Mouse (Mus musculus): ENCODE results near the gene Bpi.
A peak's percentile ranks its signal among the peaks of the same experiment; 100 is the strongest.

The Bpi gene

DNA sequence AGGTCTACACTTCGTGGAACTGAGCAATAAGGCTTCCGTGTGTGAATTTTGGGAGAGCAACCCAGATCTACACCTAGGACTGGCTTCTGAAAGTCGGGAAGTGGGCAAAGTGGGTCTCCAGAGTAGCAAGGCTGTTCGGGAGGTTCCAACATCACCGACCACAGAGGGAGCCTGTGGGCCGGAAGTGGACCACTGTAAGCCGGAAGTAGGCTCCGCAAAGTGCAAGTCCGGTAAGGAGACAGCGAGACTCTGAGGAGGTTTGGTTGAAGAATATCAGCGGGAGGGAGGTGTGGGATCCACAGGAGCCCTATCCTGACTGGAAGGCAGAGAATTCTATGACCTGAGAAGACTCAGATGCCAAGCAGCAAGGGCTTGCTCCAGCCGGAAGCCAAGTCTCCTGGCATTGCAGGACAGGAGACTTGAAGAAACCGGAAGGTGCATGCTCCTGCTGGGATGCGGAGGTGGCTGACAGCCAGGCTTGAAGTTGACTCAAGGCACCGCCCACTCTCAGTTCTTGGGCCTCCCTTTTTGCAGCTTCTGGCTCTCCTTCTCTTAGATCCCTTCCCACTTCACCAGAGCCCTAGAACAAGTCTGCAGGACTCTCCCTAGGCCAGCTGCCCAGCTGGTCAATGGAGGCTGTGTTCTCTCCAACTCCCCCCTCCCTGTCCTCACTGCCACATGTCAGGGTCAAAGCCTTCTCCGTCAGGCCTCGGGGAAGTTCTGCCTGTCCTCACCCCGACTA is 14.6 kb upstream of the Bpi start:
- no peak for DNase-seq

DNA sequence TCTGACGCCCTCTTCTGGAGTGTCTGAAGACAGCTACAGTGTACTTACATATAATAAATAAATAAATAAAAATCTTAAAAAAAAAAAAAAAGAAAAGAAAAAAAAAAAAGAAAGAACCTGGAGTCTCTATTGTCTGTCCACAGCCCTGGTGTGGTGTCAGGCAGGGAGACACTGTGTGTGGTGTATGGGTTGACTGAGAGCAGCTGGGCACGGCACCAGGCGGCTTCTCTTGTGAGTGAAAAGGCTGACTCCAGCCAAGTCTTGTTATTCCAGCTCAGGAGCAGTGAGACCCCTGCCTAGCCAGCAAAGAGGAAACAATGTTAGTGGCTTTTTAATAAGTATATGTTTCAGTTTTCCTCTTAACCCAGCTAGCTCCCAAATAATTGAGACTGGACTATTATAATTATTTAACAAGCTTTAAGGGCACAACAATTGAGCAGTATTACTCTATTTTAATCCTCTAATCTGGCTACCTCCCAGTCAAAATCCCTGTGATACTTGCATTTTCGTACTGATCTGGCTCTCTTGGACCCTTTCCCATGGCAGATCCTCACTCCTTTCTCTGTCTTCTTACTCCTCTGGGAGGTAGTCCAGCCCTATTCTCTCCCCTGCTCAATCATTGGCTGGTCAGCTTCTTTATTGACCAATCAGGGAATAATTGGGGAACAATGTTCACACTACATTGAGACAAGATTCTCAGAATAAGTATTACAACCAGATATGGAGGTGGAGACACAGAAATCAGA is 12.6 kb upstream of the Bpi start:
- no peak for DNase-seq

DNA sequence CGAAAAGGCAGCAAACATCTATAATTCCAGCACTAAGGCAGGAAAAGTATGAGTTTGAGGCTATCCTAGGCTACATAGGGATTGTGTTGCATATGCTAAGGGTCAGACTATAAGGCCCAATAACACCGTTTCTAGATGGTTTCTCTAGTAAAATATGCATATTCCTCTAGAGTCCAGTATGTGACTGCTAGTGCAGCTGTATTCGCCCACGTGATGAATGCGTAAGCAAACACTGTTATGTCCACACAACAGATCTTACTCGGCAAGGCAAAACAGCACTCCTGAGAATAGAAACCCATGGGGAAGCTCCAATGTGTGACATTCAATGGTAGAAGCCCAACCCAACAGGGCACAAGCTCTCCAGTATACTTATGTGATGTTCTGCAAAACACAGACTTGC is 10.0 kb upstream of the Bpi start:
- DNase-seq = no peak

DNA sequence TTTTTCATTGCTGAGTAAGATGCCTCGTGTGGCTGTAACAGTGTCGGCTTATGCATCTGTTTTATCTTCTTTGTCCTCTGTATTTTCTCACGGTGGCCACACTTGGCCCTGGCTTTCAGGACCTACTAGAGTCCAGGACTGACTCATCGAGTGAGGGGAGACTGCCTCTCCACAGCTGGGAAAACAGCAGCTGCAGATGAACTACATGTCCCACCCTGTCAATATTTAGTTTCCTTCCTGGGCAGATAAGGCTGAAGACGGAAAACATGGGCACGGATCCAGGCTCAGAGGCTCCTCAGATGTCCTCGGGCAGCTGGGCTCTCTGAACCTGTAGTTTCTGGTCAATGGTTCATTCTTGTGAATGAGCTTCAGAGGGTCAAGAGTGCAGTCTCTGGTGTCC is 9.6 kb upstream of the Bpi start:
- no peak for DNase-seq

DNA sequence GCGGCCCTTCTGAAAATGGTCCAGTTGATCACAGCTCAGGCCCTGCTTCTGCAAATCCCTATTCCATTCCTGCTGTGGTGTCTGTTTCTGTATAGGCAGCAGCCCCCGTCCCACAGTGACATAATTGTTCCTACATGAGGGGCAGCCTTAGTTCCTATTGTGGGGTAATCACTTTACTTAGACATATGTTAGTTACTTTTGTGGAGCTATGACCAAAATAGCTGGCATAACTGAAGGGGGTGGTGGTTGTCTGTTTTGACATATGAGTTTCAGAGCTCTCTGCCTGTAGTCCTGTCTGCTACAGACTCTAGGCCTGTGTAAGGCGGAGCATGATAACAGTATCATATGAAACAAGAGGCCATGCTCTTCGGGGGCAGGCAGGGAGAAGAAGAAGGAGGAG is 7.3 kb upstream of the Bpi start:
- DNase-seq = no peak

DNA sequence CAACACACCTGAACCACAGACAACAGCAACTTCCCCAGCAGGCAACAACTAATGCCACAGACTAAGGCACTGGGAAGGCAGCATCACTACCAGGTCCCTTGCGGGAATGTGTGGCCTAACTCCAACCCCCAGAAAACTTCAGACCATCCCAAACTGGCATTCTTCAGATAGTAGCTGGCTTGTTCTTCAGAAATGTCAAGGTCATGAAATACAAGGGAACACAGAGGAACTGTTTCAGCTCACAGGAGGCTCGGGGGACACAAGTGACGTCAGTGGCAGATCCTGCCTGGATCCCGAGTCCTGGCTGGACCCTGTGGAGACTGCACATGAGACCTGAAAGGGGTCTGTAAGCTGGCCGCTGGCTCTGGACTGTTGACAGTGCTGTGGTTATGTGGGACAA is 4.1 kb upstream of the Bpi start:
- DNase-seq = no peak

DNA sequence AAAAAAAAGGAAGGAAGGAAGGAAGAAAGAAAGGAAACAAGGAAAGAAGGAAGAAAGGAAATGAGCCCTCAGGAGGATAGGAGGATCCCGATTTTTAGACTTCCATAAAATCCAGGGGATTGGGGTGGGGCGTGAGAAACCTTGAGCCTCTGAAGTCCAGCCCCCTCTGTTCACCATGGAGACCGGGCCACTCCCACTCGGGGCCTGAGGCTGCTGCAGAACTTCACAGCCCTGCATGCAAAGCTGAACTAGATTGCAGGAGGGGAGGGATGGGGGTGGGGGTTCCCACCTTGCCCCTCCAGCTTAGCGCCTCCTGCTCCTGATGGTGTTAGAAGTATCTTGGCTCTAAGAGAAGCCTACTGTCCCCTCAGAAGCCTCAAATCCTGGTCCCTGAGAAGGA is 1.0 kb upstream of the Bpi start:
- peak; percentile 59 for DNase-seq

DNA sequence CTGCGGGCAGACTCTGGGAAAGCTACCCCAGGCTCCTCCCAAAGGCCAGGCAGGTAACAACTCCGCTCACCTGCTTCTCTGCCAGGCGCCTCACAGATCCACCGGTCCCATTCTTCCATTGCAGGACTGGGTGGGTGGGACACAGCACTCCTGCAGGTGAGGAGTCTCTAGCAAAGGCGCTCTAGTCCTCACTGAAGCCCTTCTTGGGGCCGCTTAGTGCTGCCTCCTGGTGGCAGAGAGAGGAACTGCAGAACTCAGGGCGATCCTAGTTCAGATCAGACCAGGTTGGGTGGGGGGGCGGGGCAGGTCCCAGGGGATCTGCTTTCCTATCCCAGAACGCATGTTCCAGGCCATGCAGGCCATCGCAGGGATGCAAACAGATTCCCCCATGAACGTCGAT is 887 bp downstream of the Bpi start:
- DNase-seq = peak; percentile 76

DNA sequence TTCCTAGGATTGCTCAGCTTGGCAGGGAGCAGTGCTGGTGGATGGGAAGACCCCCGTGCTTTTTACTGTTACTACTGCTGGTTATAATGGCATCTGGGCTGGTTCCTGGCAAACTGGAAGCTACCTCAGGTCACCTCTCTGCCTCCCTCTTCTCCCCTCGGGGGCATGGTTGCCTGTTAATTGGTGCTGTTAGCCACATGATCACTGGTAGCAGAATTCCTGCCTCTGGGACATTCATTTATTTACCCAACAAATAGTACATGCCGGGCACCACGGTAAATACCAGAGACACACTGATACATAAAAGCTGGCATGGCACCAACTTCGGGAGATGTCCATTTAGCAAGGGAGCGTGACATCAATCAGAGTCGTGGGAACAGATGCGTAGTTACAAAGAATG is 1.6 kb downstream of the Bpi start:
- no peak for DNase-seq

DNA sequence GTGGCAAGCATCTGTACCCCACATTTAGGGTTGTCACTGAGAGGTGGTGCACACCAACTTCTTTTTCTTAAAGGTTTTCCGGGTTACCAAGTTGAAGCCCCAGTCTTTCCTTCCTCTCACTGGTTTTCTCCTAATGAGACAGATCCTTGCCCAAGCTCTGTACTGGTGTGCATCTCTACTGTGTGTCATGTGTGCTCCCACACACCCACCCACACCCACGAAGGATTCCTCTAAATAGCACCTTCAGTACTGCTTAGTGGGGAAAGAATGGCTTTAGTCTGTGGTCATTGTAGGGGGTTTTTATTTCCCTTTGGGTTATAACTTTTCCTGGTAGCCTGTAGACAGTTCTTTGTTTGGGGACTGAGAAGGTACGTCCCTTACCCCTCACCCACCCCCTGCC is 7.0 kb downstream of the Bpi start:
- no peak for DNase-seq

DNA sequence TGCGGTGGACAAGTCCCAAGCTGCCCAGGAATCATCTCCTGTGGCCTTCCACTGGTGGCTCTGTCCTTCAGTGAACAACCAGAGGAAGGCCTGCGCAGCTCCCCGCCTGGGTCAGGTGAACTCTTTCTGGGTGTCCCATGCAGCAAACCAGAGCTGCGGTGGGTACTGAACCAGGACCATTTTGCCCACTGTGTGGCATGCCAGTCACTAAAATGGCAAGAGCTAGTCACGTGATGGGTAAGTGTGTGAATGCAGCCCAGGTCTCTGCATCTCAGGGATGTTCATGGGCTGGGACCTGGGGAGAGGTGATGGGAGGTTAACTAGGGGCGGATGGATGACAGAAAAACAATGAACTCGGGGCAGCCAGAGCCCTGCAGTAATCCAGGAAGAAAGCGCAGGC is 12.1 kb downstream of the Bpi start:
- DNase-seq = no peak

DNA sequence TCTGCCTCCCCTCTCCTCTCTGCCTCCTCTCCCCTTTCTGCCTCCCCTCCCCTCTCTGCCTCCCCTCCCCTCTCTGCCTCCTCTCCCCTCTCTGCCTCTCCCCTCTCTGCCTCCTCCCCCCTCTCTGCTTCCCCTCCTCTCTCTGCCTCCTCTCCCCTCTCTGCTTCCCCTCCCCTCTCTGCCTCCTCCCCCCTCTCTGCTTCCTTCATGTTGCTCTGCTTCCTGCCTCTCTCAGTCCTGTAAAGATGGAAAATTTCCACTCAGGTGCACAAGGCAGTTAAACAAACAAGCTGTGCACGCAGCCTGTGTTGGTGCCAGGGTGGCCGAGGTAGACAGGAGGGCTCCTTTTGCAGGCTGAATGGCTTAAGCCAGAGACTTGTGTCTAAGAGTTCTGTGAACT is 15.8 kb downstream of the Bpi start:
- peak; percentile 32 for DNase-seq

DNA sequence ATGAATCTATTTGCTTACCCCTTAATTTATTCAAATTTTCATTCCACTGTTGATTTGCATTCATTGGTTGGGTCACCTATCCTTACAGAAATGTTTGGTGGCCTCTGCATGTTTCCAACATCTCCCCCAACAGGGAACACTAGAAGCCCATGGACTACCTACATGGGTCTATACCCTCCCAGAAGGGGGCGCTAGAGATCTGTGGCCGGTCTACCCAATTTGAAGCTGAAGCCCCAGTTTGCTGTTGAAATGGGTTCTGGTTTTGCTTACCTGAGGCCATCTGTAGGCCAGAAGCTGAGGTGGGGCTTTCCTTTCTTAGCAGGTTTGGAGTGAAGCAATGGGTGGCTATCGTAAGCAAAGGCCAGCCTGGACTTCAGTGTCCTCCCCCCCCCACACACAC is 17.5 kb downstream of the Bpi start:
- no peak for DNase-seq

DNA sequence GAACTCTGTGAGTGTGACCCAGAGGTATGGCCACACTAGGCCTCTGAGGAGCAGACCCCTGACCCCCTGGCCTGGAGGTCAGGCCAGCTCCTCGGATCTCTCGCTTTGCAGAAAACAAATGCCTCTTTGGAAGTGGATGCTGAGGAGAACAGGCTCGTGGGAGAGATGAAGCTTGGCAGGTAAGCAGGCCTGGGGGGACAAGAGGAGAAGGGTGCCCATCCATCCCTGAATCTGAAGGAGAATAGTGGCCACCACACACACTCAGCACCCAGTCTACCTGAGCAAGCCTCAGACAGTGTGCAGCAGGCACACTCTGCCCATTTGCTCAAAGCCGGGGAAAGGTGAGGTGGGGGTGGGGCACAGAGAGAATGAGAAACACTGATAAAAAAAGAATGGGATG is 17.9 kb downstream of the Bpi start:
- no peak for DNase-seq

DNA sequence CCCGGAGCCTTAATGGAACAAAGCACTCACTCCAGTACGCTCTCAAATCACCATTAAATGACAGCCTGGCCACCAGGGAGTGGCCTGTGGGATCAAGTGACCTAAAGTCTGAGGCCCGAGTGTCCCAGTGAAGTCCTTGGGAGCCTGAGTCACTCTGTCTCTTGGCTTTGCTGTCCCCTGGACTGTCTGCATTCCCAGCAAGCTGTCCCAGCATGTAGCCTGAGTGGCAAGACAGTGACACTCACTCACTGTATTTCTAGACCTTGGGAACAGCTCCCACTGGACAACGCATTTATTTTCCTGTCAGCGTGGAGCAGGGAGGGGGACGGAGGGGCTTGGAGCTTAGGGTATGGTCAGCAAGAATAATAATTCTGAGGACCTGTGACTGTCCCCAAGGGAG is 18.6 kb downstream of the Bpi start:
- no peak for DNase-seq

DNA sequence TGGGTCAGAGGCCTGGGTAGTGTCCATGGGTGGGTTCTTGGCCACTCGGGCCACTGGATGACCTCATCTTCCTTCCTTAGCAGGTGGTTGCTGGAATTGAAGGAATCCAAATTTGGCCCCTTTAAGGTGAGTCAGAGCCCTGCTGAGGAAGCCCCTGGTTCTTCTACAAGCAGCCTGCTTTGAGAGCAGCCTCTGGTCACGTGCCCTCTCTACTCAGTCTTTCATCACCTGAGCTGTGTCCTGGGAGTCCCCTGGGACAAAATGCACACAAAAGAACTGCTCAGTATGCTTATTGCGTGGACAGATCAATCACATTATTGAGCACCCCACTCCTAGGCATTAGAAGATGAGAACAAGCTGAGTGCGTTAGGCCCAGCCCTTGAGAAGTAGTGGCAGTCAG is 19.0 kb downstream of the Bpi start:
- no peak for DNase-seq

DNA sequence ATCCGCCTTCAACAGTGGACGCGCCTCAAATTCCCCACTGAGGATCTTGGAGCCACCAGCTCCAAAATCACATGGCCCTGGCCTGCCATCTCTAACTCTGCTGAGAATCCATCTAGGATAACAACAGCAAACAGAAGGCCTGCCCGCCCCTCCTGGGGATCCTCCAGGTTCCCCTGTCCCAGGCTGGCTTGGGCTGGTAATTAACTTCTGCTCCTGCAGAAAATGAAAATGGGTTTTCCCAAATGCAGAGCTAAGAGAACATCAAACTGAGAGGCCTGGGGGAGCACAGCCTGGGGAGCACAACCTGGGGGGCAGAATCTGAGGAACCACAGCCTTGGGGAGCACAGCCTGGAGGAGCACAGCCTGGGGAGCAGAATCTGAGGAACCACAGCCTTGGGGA is 21.8 kb downstream of the Bpi start:
- no peak for DNase-seq

DNA sequence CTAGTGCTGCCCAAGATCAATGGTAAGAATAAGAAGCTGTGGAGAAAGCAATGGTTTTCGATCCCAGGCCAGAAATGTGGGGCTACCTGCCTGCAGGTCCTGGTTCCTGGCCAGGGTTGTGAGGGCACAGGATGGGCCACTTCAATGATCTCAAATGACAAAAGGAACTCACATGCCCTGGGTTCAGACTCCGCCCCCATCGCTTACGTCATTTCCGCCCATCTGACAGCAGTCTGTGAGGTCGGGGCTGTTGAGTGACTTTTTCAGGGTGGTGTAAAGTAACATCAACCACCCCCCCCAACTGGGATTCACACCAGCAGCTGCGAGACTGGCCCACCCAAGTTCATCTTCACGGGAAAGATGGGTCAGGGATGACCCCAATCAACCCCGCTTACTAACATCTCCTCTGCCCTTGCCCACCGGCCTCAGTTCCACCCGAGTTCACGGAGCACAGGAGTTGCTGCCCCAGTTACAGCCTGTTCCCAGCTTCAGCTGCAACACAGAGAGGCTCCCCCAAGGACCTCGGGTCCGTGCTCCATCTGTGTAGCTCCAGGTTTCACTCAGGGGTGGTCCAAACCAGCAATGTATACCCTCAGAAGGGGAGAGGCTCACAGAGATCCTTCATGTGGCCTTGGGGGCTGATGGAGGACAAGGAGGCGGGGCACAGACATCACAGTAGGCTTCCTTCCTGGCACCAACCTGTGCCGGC is 23.8 kb downstream of the Bpi start:
- no peak for DNase-seq

DNA sequence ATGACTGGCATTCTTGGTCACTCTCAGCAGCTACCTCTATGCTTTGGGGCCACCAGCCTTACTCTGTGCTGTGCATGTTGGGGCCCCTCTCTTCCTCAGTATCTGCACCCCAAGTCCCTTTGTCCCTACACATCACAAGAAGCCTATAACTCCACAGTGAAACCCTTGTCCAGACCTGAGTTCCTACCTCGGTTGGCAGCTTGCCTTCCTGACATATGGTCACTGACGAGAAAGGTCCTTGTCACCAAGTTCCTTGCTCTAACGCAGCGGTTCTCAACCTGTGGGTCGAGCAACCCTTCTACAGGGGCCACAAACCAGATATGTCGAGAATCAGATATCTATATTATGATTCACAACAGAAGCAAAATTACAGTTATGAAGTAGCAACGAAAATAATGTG is 25.2 kb downstream of the Bpi start:
- no peak for DNase-seq

DNA sequence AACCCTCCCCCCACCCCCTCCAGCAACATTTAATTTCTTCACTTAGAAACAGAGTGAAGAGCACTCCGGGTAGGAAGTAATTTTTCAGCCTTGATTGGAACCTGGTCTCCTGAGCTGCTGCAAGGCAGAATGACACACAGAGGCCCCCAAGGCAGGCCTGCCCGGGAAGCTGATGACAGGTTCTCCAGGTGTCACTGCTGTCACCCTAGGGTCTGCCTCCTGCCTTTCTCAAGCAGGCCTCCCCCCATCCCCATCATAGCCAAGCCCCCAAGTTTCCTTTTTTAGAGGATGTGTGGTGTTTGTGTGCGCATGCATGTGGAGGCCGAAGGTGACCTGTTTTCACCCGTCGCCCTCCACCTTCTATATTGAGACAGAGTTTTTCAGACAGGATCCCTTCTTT is 25.9 kb downstream of the Bpi start:
- DNase-seq = no peak

DNA sequence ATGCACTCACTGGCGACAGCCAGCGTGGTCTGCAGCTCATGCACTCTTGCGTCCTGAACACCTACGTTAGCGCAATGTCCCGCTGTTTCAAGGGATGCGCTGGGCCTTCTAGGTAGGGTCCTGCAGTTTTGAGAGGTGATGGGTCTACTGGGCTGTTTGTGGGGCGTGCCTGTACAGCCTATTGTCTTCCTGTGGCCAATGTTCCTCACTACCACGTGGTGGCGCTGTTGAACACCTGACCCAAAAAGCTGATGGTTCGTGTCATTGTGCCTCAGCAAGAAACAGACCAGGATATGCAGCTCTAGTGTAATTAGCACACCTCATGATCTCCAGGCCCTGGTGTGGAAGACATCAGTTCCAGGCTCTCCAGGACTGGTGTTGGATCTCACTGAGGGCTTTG is 26.7 kb downstream of the Bpi start:
- DNase-seq = peak; percentile 71

DNA sequence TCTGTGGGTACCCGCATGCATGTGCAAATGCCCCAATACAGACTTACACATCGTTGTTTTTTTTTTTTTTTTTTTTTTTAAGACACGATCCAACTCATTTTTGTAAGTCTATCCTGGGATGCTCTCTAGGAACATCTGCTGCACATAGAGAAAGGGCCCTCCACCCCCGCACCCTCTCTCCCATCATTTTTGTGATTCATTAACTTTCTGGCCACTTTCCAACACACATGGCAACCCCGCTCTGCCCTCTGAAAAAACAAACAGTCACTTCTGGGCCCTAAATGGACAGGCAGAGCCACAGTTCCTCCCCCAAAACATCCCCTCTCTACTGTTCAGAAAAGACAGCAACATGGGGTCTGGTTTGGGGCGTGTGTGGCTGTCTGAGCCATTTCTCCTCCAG is 27.8 kb downstream of the Bpi start:
- DNase-seq = no peak

DNA sequence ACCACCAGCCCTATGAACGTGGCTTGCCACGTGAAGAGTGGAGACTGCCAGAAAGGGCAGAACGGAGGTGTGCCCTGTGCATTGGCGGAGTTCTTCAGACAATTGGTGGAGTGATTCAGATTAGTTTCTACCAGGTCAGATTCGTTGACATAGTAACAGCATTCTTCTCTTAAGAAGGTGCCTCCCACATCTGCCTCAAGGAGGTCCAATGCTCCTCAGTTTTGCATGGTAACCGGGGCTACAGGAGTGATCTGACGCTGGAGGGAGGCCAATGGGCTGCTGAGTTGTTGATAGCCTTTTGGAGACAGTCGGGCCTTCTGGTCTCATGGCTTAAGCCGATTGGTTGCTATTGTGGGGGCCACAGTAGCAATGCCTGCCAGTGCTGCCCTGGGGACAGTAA is 37.8 kb downstream of the Bpi start:
- no peak for DNase-seq

DNA sequence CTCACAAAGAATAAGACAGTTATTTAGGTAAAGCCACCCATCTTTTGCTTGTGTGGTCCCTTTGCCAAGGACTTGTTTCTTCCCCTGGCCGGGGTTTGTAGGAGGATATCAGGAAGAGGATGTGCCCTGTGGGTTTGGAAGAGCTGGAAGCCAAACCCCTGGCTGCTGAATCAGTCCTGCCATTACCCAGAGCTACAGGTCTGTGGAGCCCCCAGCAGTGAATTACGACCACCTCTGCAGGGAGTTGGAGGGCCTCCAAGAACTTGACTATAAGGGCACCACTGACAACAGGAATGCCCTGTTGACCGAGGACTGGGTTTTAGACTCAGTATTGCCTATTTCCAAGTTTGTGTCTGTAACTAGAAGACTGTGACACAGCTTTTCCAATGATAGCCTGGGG is 41.3 kb downstream of the Bpi start:
- DNase-seq = no peak

Measured in embryo, embryonic 11 days (tissue).